Mouse (Mus musculus): ENCODE measurements around the gene Slc12a5.

Gene Slc12a5

DNA sequence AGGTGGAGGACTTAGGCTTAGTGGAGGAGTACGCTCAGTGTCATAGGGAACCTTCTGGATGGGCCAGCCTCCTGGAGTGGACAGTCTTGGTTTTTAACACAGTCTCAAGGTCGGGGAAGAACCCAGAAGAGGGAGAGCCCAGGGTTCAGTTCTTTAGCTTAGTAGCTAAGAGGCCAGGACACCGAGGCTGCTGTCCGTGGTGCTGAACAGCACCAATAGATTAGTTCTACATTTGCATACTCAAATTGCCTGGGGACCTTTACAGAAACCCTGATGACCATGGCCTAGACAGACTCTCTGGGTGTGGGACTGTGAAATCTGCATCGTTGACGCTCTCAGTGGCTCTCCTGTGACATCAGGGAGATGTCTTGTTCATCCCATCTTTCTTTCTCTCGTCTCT, 19.1 kb downstream of the Slc12a5 start:
- DNase-seq (ENCODE audit: low read depth), result peak; percentile 64

DNA sequence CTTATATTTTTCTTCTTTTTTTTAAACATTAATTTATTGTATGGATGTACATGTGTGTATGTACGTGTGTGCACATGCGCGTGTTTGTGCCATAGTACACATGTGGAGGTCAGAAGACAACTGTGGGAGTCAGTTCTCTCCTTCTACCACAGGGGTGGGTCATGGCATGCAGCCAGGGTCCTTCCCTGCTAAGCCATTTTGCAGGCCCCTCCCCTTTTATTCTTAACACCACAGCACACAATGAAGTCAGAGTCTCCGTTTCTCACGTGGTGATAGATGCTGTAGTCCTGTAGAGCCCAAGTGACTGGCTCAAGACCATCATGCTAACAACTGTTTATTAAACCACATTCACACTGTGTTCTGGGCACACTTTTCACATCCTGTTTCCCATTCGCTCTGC, 25.4 kb downstream of the Slc12a5 start:
- DNase-seq (ENCODE audit: low read depth), result no peak

DNA sequence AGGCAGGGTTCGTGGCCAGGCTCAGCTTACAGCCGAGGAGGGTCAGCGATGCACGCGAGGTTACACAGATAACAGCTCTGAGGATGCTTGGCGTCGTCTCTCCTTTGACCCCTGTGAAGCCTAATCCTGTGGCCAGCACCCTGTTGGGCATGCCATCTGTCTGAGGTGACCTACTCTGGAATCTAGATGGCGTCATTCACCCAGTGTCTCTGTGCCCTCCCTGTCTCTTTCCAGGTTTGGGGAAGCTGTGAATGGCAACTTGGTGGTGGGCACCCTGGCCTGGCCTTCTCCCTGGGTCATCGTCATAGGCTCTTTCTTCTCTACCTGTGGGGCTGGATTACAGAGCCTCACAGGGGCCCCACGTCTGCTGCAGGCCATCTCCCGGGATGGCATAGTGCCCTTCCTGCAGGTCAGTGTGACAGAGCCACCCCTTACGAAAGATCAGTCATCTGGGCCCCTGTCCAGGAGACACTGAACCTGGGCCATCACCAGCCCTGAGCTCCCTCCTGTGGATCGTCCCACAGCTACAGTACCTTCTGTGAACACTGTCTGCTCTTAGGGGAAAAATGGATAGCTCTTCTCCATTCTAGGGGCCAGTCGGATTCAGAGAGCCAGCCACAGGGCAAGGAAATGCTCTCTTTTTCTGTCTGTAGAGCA, 25.9 kb downstream of the Slc12a5 start:
- DNase-seq (ENCODE audit: low read depth), result no peak

DNA sequence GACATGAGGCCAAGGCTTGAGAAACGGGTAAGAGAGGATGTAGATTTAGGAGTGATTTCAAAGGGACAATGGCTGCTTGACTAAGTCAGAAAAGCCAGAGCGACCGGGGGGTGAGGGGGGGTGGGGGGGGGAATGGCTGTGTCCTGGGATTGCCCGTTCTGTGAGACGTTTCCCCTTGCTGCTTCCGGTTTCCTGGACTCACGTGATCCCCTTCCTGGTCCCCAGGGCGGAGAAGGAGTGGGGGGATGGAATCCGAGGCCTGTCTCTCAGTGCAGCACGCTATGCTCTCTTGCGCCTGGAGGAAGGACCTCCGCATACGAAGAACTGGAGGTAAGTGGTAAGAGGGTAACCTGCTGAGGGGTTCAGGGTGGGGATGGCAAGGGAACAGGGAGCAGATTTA, 28.2 kb downstream of the Slc12a5 start:
- DNase-seq (ENCODE audit: low read depth), result no peak

DNA sequence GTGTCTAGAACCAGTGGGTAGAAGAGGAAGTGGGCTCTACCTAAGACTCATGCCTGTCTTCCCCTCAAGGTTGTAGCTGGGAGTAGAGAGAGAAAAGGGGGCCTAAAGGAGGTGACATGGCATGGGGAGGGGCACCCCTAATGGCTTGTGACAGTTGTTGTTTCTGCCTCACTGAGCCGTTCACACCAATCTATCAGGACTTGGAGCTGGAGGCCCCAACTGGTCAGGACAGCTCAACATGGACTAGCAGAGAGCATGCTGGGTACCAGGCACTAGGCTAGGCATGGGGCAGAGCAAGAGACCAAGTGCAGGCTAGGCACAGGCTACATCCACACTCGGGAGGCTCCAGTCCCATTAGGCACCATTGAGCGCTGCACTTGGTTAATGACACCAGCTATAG, 30.5 kb downstream of the Slc12a5 start:
- no peak for DNase-seq (ENCODE audit: low read depth)

DNA sequence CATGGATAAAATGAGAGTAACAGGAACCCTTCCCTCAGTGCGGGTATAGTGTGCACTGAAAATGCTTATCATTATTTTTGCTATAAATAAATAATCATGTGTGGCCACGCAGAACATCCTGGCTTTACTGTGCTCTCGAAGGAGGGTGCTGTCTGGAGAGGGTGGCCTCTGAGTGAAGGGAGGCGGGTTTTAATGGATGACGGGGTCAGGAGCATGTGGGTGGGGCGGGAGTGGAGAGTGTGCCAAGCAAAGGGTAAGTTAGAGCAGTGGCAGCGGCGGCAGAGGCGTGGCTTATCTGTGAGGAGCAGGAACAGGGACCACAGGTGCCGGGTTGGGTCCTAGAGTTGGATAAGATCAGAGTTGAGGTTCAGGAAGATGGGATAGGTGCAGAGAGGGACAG, 31.2 kb downstream of the Slc12a5 start:
- no peak for DNase-seq (ENCODE audit: low read depth)

DNA sequence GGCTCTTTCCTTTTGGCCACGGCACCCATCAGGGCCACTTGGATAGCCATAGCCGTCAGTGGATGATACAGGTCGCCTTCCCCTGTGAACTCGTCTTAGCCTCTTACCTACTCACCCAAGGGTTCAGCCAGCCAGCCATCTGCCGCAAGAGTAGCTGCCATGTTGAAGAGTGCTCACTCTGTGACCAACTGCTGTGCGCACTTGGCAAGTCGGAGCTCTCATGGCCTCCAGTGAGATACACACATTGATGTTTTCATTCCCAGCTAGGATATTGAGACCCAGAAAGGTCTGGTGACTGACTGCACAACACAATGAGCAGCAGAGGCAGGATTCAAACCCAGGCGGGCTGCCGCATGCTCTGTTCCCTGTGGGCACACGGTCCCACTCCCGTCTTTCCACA, 33.6 kb downstream of the Slc12a5 start:
- DNase-seq (ENCODE audit: low read depth), result no peak

DNA sequence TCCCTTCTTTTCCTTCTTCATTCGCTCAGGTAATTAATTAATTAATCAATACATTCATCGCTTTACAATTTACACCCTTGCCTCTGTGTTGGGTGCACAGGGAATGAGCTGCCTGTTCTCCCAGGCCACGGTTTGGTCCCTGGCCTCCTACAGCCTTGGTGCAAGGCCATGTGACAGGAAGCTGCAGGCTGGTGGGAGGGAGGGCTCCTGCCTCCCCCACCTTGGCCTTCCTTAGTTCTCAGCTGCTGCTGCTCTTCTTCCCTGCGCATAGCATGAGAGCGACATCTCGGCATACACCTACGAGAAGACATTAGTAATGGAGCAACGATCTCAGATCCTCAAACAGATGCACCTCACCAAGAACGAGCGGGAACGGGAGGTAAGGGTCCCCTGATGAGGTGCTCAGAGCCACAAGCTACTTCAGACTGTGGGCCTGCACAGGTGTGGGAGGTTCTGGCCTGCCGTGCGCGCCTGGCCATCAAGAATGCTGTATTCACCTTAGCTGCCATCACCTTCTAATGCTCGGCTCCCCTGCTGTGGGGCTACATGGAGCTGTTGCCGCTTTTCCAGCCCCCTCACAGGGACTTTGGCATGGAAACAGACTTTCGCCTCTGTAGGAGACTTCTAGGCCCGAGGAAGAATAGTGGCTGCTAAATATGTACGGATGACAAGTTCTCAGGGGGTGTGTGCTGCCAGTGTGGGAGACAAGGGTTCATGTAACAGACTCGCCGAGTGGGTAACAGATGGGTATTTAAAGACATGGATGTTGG, 34.2 kb downstream of the Slc12a5 start:
- no peak for DNase-seq (ENCODE audit: low read depth)

DNA sequence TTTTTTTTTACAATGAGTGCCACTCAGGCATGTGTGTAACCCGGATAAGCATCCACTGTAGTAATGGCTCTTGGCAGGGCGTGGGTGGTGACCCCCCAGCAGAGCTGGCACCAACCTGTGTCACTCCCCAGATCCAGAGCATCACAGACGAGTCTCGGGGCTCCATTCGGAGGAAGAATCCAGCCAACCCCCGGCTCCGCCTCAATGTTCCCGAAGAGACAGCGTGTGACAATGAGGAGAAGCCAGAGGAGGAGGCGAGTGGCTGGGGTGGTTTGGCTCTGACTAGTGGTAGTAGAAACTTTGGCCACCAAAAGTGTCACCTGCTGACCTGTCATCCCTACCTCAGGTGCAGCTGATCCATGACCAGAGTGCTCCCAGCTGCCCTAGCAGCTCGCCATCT, 35.4 kb downstream of the Slc12a5 start:
- DNase-seq (ENCODE audit: low read depth), result no peak

DNA sequence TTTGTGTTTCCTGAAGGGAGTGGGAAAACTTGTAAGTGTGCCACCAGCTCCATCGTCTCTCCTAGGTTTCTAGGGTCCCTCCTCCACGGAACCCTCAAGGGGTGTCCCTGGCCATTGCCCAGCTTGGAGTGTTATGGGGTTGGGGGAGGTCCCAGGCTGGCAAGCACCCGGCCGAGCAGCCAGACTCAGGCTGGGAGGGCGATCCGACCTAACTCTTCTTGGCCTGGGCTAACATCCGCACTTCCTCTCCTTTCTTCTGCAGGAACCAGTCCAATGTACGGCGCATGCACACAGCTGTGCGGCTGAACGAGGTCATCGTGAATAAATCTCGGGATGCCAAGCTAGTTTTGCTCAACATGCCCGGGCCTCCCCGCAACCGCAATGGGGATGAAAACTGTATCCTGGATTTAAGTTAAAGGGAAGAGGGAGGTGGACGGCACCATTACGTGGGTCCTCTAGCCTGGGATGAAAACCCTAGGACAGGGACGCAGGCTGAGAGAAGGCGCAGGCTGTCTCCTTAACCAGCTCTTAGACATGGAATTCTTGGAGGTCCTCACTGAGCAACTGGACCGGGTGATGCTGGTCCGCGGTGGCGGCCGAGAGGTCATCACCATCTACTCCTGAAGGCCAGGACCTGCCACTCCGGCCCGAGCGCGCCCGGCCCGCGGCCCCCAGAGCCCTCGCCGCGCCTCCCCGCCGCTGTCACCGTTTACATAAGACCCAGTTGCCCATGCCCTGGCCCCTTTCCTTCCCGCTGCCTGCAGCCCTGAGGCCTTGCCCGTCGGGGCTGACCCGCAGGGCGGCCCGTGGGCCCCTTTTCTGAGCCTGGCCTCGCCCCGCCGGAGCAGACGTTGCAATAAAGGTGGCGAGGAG, 36.5 kb downstream of the Slc12a5 start:
- no peak for DNase-seq (ENCODE audit: low read depth)

DNA sequence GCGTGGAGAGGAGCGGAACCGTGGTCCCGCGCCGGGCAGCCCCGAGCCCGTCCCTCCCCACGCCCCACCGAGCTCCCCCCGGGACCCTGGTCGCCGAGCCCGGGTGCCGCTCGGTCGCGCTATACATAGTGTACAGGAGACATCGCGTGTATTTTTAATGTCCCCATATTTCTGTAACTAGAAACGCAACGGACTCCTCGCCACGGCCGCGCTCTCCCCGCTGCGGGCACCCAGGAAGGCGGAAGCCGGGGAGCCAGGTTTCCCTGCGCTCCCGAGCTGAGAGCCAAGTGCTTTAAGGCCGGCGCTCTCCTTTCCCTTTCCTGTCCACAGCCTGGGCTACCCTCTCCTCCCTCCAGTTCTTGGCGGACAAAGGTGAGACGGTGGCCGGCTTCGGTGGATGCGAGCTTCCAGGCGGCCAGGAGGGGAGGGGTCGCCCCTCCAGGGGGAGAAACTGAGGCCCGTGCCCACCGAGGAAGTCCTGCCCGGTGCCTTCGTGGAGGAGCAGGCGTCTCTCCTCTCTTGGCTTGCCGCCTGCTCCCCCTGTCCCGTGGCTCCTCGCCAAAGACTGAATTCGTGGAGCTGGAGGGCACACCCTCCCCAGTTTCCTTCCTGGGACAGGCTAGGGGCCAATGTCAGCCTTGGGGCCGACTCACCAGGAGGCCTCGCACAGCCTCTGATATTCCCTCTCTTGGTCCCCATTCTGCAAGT, 37.3 kb downstream of the Slc12a5 start:
- no peak for DNase-seq (ENCODE audit: low read depth)

DNA sequence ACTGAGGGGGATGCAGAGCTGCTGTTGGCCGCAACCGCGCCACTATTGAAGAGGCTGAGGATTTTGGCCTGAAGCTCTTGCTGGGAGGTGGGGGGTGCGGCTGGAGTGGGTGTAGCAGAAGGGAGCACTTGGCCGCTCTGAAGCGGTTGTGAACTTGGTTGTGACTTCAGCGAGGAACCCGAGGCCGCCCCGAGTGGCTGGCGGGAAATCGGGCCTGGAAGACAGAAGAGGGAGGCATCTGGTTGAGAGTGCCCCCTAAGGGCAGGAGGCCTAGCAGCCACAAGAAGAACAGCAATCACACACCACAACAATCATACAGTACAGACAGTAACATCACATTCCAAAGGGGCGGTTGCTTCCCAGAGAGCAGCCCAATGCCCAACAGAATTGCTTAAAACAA, 41.4 kb downstream of the Slc12a5 start:
- no peak for DNase-seq (ENCODE audit: low read depth)

DNA sequence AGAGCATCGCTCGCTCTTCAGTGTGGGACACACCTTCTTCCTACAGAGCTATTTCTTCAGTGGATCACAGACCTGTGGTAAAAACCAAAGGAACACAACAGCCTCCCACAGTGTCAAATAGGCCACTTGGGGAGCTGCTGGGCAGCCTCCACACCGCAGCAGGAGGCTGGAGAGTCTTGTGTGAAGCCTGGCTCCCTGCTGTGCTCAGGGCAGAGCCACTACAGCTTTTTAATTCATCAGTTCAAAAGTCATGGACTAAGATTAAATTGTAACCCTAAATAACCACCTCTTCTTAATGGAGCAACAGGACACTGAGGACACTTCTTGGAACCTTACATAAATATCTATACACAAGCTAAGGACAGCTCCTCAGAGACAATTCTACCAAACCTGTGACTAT, 42.5 kb downstream of the Slc12a5 start:
- DNase-seq (ENCODE audit: low read depth), result no peak

DNA sequence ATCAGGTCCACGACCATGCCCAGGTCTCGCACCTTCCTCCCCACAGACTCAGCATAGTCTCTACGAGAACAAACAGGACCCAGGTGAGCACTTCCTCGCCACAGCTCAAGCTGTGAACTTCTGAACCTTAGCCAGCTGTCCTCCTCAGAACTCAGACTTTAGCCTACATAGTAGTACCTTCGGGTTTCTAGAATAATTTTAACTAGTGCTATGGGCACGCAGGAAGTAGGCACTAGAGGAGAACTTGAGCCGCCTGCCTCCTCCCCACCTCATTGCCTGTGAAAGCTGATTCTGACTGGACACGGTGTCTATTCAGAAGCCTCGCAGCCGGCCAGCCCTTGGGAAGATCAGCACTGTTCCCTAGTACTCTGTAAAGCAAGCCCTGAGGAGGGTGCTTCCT, 43.6 kb downstream of the Slc12a5 start:
- DNase-seq (ENCODE audit: low read depth), result no peak

DNA sequence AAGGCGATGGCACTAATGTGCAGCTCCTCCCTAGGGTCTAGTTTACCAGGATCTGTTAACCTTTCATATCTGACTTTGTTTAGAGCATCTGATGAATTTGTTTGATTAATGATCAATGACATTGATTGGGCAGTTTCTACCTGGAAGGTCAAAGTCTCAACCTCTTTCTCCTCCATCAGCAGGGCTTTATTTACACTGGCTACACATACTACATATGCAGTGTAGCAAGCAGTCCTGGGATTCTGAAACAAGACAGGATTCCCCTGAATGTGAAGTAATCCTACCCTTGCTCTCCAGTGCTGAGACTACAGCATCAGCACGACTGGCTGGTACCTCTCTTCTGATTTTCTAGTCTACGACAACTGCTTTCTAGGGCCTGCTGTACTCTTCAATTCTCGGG, 46.2 kb downstream of the Slc12a5 start:
- no peak for DNase-seq (ENCODE audit: low read depth)

DNA sequence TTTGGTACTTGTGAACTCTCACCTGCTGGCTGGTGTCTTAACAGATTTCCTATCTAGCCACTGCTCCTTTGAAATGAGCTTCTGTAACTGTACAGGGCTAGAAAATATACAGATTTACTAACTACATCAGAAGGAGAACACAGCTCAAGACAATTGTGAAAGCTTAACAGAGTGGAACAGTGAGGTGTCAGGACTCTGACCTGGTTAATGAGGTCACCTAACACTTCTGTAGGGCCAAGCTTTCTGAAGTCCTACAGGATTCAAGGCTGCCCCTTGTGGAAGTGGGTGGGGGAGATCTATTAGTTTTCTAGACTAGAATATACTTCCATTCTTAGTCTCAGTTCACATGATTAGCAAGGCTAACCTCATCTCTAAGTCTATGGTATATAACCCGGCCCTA, 47.4 kb downstream of the Slc12a5 start:
- no peak for DNase-seq (ENCODE audit: low read depth)

DNA sequence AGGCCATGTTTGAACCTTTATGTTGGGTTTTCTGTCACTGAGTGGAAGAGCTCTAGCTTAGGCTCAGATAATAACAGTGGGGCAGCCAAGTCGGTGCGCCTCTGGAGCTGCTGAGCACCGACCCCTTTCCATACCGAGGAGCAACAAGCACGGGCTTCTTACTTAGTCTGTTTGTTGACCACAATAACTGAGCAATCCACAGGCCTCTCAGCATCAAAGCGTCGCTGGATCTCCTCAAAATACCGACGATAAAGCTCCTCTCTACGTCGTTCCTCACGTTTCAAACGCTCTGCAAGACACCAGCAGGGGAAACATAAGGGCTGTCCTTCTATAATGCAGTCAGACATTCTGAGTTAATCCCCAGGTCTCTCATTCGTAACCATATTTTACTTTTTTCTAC, 48.6 kb downstream of the Slc12a5 start:
- no peak for DNase-seq (ENCODE audit: low read depth)

DNA sequence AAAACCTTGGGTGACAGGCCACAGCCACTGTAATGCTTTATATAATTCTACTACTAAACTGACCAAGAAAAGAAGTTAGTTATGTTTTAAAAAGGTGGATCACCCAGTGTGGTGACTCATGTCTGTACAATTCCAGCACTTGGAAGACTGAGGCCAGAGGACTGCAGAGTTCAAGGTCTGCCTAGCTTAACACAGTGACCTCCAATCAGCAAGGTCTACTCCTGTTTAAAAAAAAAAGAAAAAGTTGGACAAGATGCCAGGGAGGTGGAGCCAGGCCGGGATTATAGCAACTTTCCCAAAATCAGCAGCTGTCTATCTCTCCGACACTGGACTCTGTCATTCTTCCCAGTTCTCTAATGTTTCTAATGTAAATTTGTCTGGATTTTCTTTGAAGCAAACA, 49.0 kb downstream of the Slc12a5 start:
- DNase-seq (ENCODE audit: low read depth), result no peak

DNA sequence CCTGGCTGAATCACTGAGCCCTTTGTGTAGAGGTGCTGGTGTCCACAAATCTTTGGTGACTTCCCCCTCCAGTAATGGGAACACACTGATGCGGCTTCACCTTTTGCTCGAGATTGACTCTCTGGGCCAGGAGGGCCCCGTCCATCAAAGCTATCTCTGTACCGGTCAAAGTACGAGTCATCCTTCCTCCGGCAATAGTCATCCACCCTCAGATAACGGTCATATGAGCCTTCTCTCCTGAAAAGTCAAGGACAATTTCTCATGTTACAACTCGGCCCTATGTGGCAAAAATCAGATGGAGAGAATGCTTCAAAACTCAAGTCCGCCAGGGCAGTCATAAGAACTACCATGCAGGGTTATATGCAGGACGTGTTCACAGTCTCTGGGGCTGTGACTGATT, 49.7 kb downstream of the Slc12a5 start:
- no peak for DNase-seq (ENCODE audit: low read depth)

DNA sequence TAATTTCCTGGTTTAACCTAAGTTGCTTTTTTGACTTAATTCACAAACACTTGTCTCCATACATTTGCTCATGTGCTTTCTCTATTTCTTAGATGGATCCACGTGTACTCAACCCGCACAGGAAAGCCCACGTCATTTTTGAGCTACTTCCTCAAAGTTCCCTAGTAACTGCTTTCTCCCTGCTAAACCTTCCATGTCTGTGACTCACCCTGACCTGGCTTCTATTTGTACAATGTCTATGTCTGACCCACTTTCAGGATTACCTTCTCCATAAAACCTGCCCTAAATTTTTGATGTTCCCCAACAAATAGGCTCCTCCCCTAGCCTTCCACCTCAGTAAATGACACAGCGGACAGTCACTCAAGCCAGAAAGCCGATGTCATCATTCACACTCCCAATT, 54.3 kb downstream of the Slc12a5 start:
- no peak for DNase-seq (ENCODE audit: low read depth)

DNA sequence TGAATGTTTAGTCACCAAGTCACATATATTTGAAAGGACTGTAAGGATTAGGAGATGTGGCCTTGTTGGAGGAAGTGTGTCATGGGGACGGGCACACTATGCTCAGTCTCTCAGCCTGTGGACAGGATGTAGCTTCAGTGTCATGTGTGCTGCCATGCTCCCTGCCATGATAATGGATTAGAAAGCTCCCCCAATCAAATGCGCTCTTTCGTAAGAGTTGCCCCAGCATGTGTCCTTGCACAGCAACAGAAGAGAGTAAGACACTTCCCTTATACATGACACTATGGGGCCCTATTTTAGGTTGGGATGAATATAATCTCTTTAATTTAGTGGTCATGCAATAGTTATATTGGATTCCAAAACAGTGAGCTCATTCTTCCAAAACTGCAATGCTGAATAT, 59.9 kb downstream of the Slc12a5 start:
- DNase-seq (ENCODE audit: low read depth), result no peak

DNA sequence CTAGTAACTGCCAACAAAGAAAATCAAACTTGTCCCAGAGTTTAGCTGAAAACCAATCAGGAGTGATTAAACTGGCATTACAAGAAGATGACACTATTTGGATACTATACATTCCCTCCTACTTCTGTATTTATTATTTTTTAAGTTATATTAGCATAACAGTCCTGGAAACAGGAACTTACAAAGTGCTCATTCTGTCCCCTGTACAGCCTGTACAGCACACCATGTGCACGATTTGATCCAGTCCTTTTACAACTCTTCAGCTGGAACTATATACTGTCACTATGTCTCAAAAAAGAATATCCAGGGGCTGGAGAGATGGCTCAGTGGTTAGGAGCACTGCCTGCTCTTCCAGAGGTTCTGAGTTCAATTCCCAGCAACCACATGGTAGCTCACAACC, 66.6 kb downstream of the Slc12a5 start:
- DNase-seq (ENCODE audit: low read depth), result no peak

All from c-Kit-positive CD71-negative TER-119-negative erythroid progenitor cells, embryonic 14.5 days (primary cell).